Mouse (Mus musculus) brain, embryonic 14.5 days (tissue): Measurements from ENCODE around the gene Psmd5.

Experiments used
- CTCF ChIP-seq: fragments of 200-500 bp; IDR thresholded peaks from 2 replicates; pipeline ENCODE4 v1.5.1; 2012; ENCODE audit warnings: inconsistent platforms, mild to moderate bottlenecking, moderate library complexity, borderline replicate concordance; ENCODE audit not compliant: insufficient read depth, insufficient read length; ENCODE audit errors: extremely low read depth
- POLR2A ChIP-seq: fragments of 200-500 bp; IDR thresholded peaks from 2 replicates; pipeline ENCODE4 v1.6.1; 2012; ENCODE audit warnings: mild to moderate bottlenecking, inconsistent platforms, borderline replicate concordance; ENCODE audit not compliant: poor library complexity, insufficient read depth, insufficient read length, severe bottlenecking; ENCODE audit errors: extremely low read depth

GRCm38 (mm10) chr2:34903191-34903590 is 28.4 kb upstream of the Psmd5 start:
- TF ChIP-seq POLR2A (no peak), CTCF (no peak)
